Mouse (Mus musculus) monocyte, adult 5-6 weeks (primary cell): ENCODE measurements around the gene Gm9117. TPM values are rescaled to one million over a fixed set of nuclear protein-coding genes. Genes with fewer than 3 reads are reported as not detected.
"Not testable (repeated sequence)": the region's sequence is repeated elsewhere in the genome, so short reads cannot be mapped to it uniquely, and the experiment has no call there.

Experiments used
- ATAC-seq: fragments of 153-309, 156-312 bp; replicated peaks from 2 replicates; pipeline ENCODE4 v1.8.0; 2017; ENCODE audit warnings: mild to moderate bottlenecking; ENCODE audit not compliant: low TSS enrichment, insufficient number of reproducible peaks, severe bottlenecking, poor library complexity, low FRiP score
- total RNA-seq: library from RNA; stranded (forward); fragments of 200-1000, 200-491, 200-594 nt; gene quantifications from 3 replicates; pipeline ENCODE4 v1.2.3, GENCODE M21; 2017

Gene Gm9117
- total RNA-seq: not detected in 3 replicates

GRCm38 (mm10) chr3:93943443-93943842 lies at the start of gene Gm9117:
Gm9117 (minus strand) TSS chr3:93943543.
- not testable (repeated sequence) for ATAC-seq

- not testable (repeated sequence) for ATAC-seq
These were observed 25.6 kb upstream of the Gm9117 start for GRCm38 (mm10) chr3:93968938-93969337.

GRCm38 (mm10) chr3:93961214-93961613 lies 17.9 kb upstream of the Gm9117 start, which contains the start of gene Tdpoz5:
Tdpoz5 (minus strand) TSS chr3:93961314.
- ATAC-seq: not testable (repeated sequence)

GRCm38 (mm10) chr3:93938386-93938785 lies 5.0 kb downstream of the Gm9117 start:
- not testable (repeated sequence) for ATAC-seq

Other genes with a start within 250 kb of the Gm9117 start
- gene Gm5773, start 170.5 kb downstream of the Gm9117 start, total RNA-seq: not detected in 3 replicates
- not detected in 3 replicates for gene Tdpoz4, start 147.1 kb downstream of the Gm9117 start, total RNA-seq
- not detected in 3 replicates for gene Tdpoz3, start 117.5 kb downstream of the Gm9117 start, total RNA-seq
- not detected in 3 replicates for gene Tdpoz5, start 17.8 kb upstream of the Gm9117 start, total RNA-seq
- gene Gm9125, start 111.3 kb upstream of the Gm9117 start, total RNA-seq: not detected in 3 replicates
- not detected in 3 replicates for gene Gm10697, start 129.1 kb upstream of the Gm9117 start, total RNA-seq
- gene Gm10696, start 234.7 kb upstream of the Gm9117 start, total RNA-seq: not detected in 3 replicates